Mouse (Mus musculus): ENCODE results near the gene Ppp1r2. TPM values are rescaled to one million over a fixed set of nuclear protein-coding genes. Genes with fewer than 3 reads are reported as not detected.
A peak's percentile ranks its signal among the peaks of the same experiment; 100 is the strongest.

Ppp1r2 gene
- polyA plus RNA-seq, 1 experiment from 2014 or later = 97.2 TPM

DNA sequence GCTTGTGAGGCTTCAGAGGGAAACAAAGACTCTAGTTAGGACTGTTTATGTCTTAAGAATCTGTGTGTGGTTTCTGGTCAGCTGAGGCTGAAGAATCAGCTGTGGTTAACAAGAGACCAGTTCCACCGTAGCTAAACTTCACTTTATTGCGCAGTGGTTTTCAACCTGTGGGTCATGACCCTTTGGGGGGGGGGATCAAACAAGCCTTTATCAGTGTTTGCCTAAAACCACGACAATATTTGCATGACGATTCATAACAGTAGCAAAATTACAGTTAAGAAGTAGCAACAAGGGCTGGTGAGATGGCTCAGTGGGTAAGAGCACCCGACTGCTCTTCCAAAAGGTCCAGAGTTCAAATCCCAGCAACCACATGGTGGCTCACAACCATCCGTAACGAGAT is 69.4 kb downstream of the Ppp1r2 start:
- Histone ChIP-seq H3K4me1 (replicated peaks) (peaks cover 17% of the 10 kb centered on the region), H3K27me3 (replicated peaks) (no peaks in the 10 kb centered on the region), H3K4me3 (no peak overlapping the region), H3K9me3 (replicated peaks) (no peaks in the 10 kb centered on the region), H3K9ac (no peak overlapping the region), H3K27ac (ENCODE audit: poor library complexity, severe bottlenecking) (no peak overlapping the region), H3K4me2 (no peak overlapping the region), H3K36me3 (no peaks in the 10 kb centered on the region)
- ATAC-seq (ENCODE audit: insufficient number of reproducible peaks, low FRiP score) = no peak
- WGBS = 87% methylated on average over 7 of the region's 7 CpGs

DNA sequence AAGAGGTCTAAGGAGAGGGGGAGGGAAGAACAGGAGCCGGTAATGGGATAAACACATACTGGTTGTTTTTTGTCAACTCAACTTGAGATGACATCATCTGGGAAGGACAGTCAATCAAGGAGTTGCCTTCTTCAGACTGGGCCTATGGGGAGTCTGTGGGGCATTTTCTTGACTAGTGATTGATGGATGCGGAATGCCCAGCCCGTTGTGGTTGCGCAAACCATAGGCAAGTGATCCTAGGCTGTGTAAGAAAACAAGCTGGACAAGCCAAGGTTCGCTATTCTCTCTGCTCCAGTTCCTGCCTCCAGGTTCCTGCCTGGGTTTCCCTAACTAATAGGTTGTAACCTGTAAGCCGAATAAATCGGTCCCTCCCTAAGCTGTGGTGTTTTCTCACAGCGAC is 69.9 kb downstream of the Ppp1r2 start:
- Histone ChIP-seq H3K36me3 (no peaks in the 10 kb centered on the region), H3K4me3 (no peak overlapping the region), H3K27ac (ENCODE audit: poor library complexity, severe bottlenecking) (no peak overlapping the region), H3K9ac (no peak overlapping the region), H3K4me1 (replicated peaks) (peaks cover 17% of the 10 kb centered on the region), H3K4me2 (no peak overlapping the region), H3K27me3 (replicated peaks) (no peaks in the 10 kb centered on the region), H3K9me3 (replicated peaks) (no peaks in the 10 kb centered on the region)
- WGBS = 87% methylated on average over 8 of the region's 8 CpGs
- no peak for ATAC-seq (ENCODE audit: insufficient number of reproducible peaks, low FRiP score)

DNA sequence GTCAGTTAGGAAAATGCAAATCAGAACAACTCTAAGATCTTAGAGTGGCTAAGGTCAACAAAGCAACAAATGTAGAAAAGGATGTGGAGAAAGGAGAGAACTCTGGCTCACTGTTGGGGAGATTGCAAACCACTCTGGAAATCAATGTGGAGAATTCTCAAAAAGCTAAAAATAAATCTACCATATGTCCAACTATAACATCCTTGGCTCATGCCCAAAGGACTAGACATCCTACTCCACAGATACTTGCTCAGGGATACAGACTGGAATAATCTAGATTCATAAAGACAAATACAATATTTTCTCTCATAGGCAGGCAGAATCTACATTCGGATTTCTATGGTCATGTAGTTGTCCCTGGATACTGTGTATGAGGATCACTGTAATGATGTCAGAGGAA is 70.9 kb downstream of the Ppp1r2 start:
- Histone ChIP-seq H3K4me1 (replicated peaks) (peaks cover 14% of the 10 kb centered on the region), H3K9ac (no peak overlapping the region), H3K4me2 (no peak overlapping the region), H3K27ac (ENCODE audit: poor library complexity, severe bottlenecking) (no peak overlapping the region), H3K4me3 (no peak overlapping the region), H3K9me3 (replicated peaks) (no peaks in the 10 kb centered on the region), H3K36me3 (no peaks in the 10 kb centered on the region), H3K27me3 (replicated peaks) (no peaks in the 10 kb centered on the region)
- no peak for ATAC-seq (ENCODE audit: insufficient number of reproducible peaks, low FRiP score)
- WGBS = 65% methylated on average over 1 of the region's 1 CpGs

DNA sequence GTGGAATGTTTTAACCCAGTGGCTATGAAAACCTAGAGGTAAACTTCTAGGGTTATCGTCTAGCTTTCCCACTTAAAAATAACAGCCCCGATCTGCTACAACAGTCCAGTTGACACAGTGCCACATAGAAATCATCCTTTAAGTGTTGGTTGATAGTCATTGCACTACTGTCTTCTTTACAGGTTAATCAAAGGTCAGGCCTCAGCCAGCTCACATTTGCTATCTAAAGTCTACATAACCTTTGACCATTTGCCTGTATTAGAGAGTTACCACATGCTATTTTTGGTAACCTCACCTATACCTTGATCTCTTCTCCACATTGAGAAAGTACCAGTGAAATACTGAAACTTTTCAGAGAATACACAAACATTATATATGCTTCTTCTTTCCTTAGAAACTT is 73.4 kb downstream of the Ppp1r2 start:
- Histone ChIP-seq H3K4me3 (0 out of 2 replicates have a peak overlapping the region, but pooled peaks have one; percentile 92), H3K9ac (no peak overlapping the region), H3K27ac (ENCODE audit: poor library complexity, severe bottlenecking) (no peak overlapping the region), H3K36me3 (no peaks in the 10 kb centered on the region), H3K4me1 (replicated peaks) (peaks cover 11% of the 10 kb centered on the region), H3K9me3 (replicated peaks) (no peaks in the 10 kb centered on the region), H3K27me3 (replicated peaks) (no peaks in the 10 kb centered on the region), H3K4me2 (peak overlapping the region; percentile 85)
- no peak for ATAC-seq (ENCODE audit: insufficient number of reproducible peaks, low FRiP score)
- WGBS = 75% methylated on average over 2 of the region's 2 CpGs

Small RNAs within 50 kb of the gene (microRNA-seq; reads per million reads assigned to microRNA genes)
- not detected for gene Gm27415

Other genes with a start within 250 kb of the Ppp1r2 start
- 12.9 and 13.7 TPM in 2 replicates for gene Xxylt1, start 193.8 kb downstream of the Ppp1r2 start, polyA plus RNA-seq (2016; fragmentation: Nextera tagmentation; extraction: Ambion mirVana)
- 17.0 and 18.0 TPM in 2 replicates for gene Acap2, start 74.0 kb downstream of the Ppp1r2 start, polyA plus RNA-seq (2016; fragmentation: Nextera tagmentation; extraction: Ambion mirVana)
- 0.27 TPM in 1 of 2 replicates, not detected in the other for gene Apod, start 39.5 kb upstream of the Ppp1r2 start, polyA plus RNA-seq (2016; fragmentation: Nextera tagmentation; extraction: Ambion mirVana)
- 12.5 and 15.6 TPM in 2 replicates for gene Bdh1, start 147.0 kb upstream of the Ppp1r2 start, polyA plus RNA-seq (2016; fragmentation: Nextera tagmentation; extraction: Ambion mirVana)

Measured in heart, embryonic 12.5 days (tissue).